11 mouse cellular contexts compared by ENCODE assay signal in the genomic region with DNA sequence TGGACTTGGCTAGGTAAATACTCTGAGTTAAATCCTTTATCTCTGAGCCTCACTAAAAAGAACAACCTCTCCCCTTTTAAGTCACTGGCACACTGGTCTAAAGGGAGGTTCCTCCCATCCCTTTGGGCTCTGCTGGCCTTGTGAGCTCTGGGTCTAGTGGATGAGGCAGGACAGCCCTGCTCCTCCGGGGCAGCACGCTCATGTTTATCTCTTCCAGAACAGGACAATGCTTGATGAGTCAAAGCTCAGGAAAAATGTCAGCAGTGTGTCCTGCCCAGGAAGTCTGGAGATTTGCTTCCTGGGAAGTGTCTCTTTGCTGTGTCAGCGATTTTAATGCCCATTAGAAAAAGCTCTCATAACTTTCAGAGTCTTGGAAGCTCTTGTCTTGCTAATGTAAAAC.
A peak's percentile ranks its signal among the peaks of the same experiment; 100 is the strongest.
DNase-seq lines count a peak whose midpoint lies in the region; ATAC-seq and TF ChIP-seq lines count a peak whose summit lies in the region.
"Had no signal": no experiment of that assay in that cellular context is flagged by ENCODE, and none has a peak within 500 bp of the region (broad histone marks: within the 10 kb centered on the region; RNA-seq: fewer than 3 reads in every experiment).

No protein-coding gene starts in this region.

- no peak for TF ChIP-seq CTCF in stomach, postnatal 0 days (IDR thresholded peaks at IDR 0.05; ENCODE audit: low read depth)

- H3K36me3 ChIP-seq in midbrain, embryonic 10.5 days = no peaks in the 10 kb centered on the region
- no peaks in the 10 kb centered on the region for H3K36me3 ChIP-seq in midbrain, embryonic 14.5 days (ENCODE audit: control insufficient read depth, insufficient read depth, low read length)
- peaks cover 29% of the 10 kb centered on the region for H3K36me3 ChIP-seq in limb, embryonic 15.5 days
- peaks cover 15% of the 10 kb centered on the region; the same call in 1 of the 2 replicates for H3K36me3 ChIP-seq in stomach, postnatal 0 days (ENCODE audit: control insufficient read depth, insufficient read depth, low read length)
- H3K36me3 ChIP-seq: hindbrain, embryonic 15.5 days had no signal

- peak; percentile 91 for DNase-seq in heart, adult 11 months
- no peak for DNase-seq in heart, postnatal 25 days (ENCODE audit: low spot score)
- DNase-seq in midbrain, embryonic 10.5 days (ENCODE audit: low spot score) = no peak
- no peak for DNase-seq in midbrain, embryonic 14.5 days
- DNase-seq in stomach, postnatal 0 days (ENCODE audit: low spot score) = no peak
- no peak for DNase-seq in left cerebral cortex, postnatal 36 days (ENCODE audit: low spot score in 2 of 2)
- no peak for DNase-seq in gastrocnemius, adult 18-20 months (ENCODE audit: low spot score)

- ATAC-seq in midbrain, embryonic 14.5 days (ENCODE audit: low FRiP score, low TSS enrichment) = no peak
- no peak for ATAC-seq in limb, embryonic 15.5 days (ENCODE audit: insufficient number of reproducible peaks, low FRiP score, low TSS enrichment, low read depth)
- ATAC-seq in stomach, postnatal 0 days (ENCODE audit: low FRiP score, low TSS enrichment) = no peak

- H3K9ac ChIP-seq in midbrain, embryonic 14.5 days (replicated peaks; ENCODE audit: low read length) = no peak overlapping the region
- no peak overlapping the region for H3K9ac ChIP-seq in limb, embryonic 15.5 days
- H3K9ac ChIP-seq in stomach, postnatal 0 days (ENCODE audit: low read length) = no peak overlapping the region
- H3K9ac ChIP-seq: hindbrain, embryonic 15.5 days had no signal

- no peak for TF ChIP-seq EP300 in stomach, postnatal 0 days (optimal IDR thresholded peaks at IDR 0.05)

- intact Hi-C loops in heart, postnatal 25 days (cut with DNase I) = no loop called here
- intact Hi-C loops in left cerebral cortex, postnatal 36 days (cut with DNase I) = no loop called here

- H3K4me1 ChIP-seq in midbrain, embryonic 10.5 days = peaks cover 38% of the 10 kb centered on the region
- peaks cover 10% of the 10 kb centered on the region for H3K4me1 ChIP-seq in midbrain, embryonic 14.5 days (ENCODE audit: control insufficient read depth, insufficient read depth, low read length)
- peaks cover 30% of the 10 kb centered on the region for H3K4me1 ChIP-seq in limb, embryonic 15.5 days
- H3K4me1 ChIP-seq in stomach, postnatal 0 days (replicated peaks; ENCODE audit: control insufficient read depth, insufficient read depth) = peaks cover 6% of the 10 kb centered on the region

- H3K9me3 ChIP-seq in midbrain, embryonic 10.5 days (replicated peaks) = no peaks in the 10 kb centered on the region
- H3K9me3 ChIP-seq in midbrain, embryonic 14.5 days (ENCODE audit: control insufficient read depth, low read length) = no peaks in the 10 kb centered on the region
- H3K9me3 ChIP-seq in limb, embryonic 15.5 days = no peaks in the 10 kb centered on the region
- no peaks in the 10 kb centered on the region for H3K9me3 ChIP-seq in stomach, postnatal 0 days (ENCODE audit: control insufficient read depth, low read length)
- H3K9me3 ChIP-seq: hindbrain, embryonic 15.5 days; megakaryocyte, embryonic 14.5 days had no signal

- no peak overlapping the region for H3K4me2 ChIP-seq in midbrain, embryonic 14.5 days (ENCODE audit: low read length)
- no peak overlapping the region for H3K4me2 ChIP-seq in limb, embryonic 15.5 days
- H3K4me2 ChIP-seq in stomach, postnatal 0 days (replicated peaks; ENCODE audit: low read depth) = no peak overlapping the region
- H3K4me2 ChIP-seq: hindbrain, embryonic 15.5 days had no signal

- H3K27ac ChIP-seq in midbrain, embryonic 10.5 days (replicated peaks) = peak overlapping the region; percentile 50; the same call in 1 of the 2 replicates
- H3K27ac ChIP-seq in midbrain, embryonic 14.5 days (replicated peaks; ENCODE audit: low read depth, low read length) = no peak overlapping the region
- peak overlapping the region; percentile 67; the same call in 1 of the 2 replicates for H3K27ac ChIP-seq in limb, embryonic 15.5 days
- 0 out of 2 replicates have a peak overlapping the region, but pooled peaks have one; percentile 5 for H3K27ac ChIP-seq in stomach, postnatal 0 days (replicated peaks)
- H3K27ac ChIP-seq: hindbrain, embryonic 15.5 days had no signal

- H3K4me3 ChIP-seq in midbrain, embryonic 10.5 days = no peak overlapping the region
- H3K4me3 ChIP-seq in midbrain, embryonic 14.5 days (replicated peaks; ENCODE audit: low read depth, low read length) = no peak overlapping the region
- H3K4me3 ChIP-seq in limb, embryonic 15.5 days = no peak overlapping the region
- no peak overlapping the region for H3K4me3 ChIP-seq in stomach, postnatal 0 days (ENCODE audit: low read depth, low read length)
- H3K4me3 ChIP-seq: erythroblast, embryonic 14.5 days; hindbrain, embryonic 15.5 days; megakaryocyte, embryonic 14.5 days had no signal

- H3K27me3 ChIP-seq in midbrain, embryonic 10.5 days (ENCODE audit: low read depth, poor library complexity, severe bottlenecking) = no peaks in the 10 kb centered on the region
- no peaks in the 10 kb centered on the region for H3K27me3 ChIP-seq in midbrain, embryonic 14.5 days (ENCODE audit: control insufficient read depth, insufficient read depth, low read length)
- H3K27me3 ChIP-seq in limb, embryonic 15.5 days = no peaks in the 10 kb centered on the region
- no peaks in the 10 kb centered on the region for H3K27me3 ChIP-seq in stomach, postnatal 0 days (ENCODE audit: control insufficient read depth, insufficient read depth, low read length)
- H3K27me3 ChIP-seq: hindbrain, embryonic 15.5 days had no signal

- 76% methylated on average over 3 of the region's 3 CpGs for WGBS in midbrain, embryonic 10.5 days
- WGBS in midbrain, embryonic 14.5 days = 70% methylated on average over 3 of the region's 3 CpGs
- 55% methylated on average over 3 of the region's 3 CpGs for WGBS in limb, embryonic 15.5 days
- 28% methylated on average over 3 of the region's 3 CpGs for WGBS in stomach, postnatal 0 days
